Mouse (Mus musculus) limb, embryonic 11.5 days (tissue): ENCODE data around the gene Tsfm. TPM values are rescaled to one million over a fixed set of nuclear protein-coding genes. Genes with fewer than 3 reads are reported as not detected.

Experiments used
- ATAC-seq: fragments of 200-750 bp; cut with Nextera tagmentation; 2 replicates; pipeline ENCODE4 v1.8.0; 2017; ENCODE audit warnings: low read depth; ENCODE audit not compliant: insufficient number of reproducible peaks, low FRiP score, low TSS enrichment
- DNase-seq: peaks from one replicate; pipeline ENCODE4 v3.0.0-alpha.2; 2015; ENCODE audit warnings: low spot score
- H3K27ac ChIP-seq: fragments of 300-500 bp; sonication (generic); replicated peaks from 2 replicates; pipeline ENCODE4 v1.5.1; 2014; ENCODE audit warnings: low read depth, mild to moderate bottlenecking, low read length
- H3K27me3 ChIP-seq: fragments of 300-500 bp; sonication (generic); 2 replicates; pipeline ENCODE4 v1.6.1; 2014; ENCODE audit warnings: mild to moderate bottlenecking, low read length, mixed read lengths; ENCODE audit not compliant: control insufficient read depth, insufficient read depth
- H3K36me3 ChIP-seq: fragments of 300-500 bp; sonication (generic); 2 replicates; pipeline ENCODE4 v1.6.1; 2014; ENCODE audit warnings: mild to moderate bottlenecking, low read length, moderate library complexity, mixed read lengths; ENCODE audit not compliant: control insufficient read depth, insufficient read depth
- H3K4me1 ChIP-seq: fragments of 300-500 bp; sonication (generic); 2 replicates; pipeline ENCODE4 v1.6.1; 2014; ENCODE audit warnings: low read length, mixed read lengths; ENCODE audit not compliant: control insufficient read depth, insufficient read depth
- H3K4me2 ChIP-seq: fragments of 300-500 bp; sonication (generic); 2 replicates; pipeline ENCODE4 v1.6.1; 2014; ENCODE audit warnings: low read depth, mild to moderate bottlenecking, moderate library complexity; ENCODE audit not compliant: severe bottlenecking
- H3K4me3 ChIP-seq: fragments of 300-500 bp; sonication (generic); 2 replicates; pipeline ENCODE4 v1.5.1; 2014; ENCODE audit warnings: low read depth, low read length
- H3K9ac ChIP-seq: fragments of 300-500 bp; sonication (generic); 2 replicates; pipeline ENCODE4 v1.6.1; 2014; ENCODE audit warnings: mild to moderate bottlenecking, low read length
- H3K9me3 ChIP-seq: fragments of 300-500 bp; sonication (generic); 2 replicates; pipeline ENCODE4 v1.6.1; 2016; ENCODE audit warnings: low read length; ENCODE audit not compliant: control insufficient read depth
- WGBS: fragments of 180-500 bp; shearing (Covaris S2); extraction: QIAGEN DNeasy Blood & Tissue Kit; methylation state at CpG from one replicate; pipeline ENCODE4 v1.1.7; 2014; 5-methylcytosine and 5-hydroxymethylcytosine counted together
- polyA plus RNA-seq: library from polyadenylated mRNA; unstranded; fragments of >200 nt; fragmentation: Nextera tagmentation; extraction: Ambion mirVana; gene quantifications from 2 replicates; pipeline ENCODE4 v1.2.1, GENCODE M21; 2014

The Tsfm gene
- polyA plus RNA-seq, 1 experiment from 2014 or later, result 91.8 TPM

GRCm38 (mm10) chr10:126990313-126991056 lies 40.2 kb downstream of the Tsfm start:
- H3K4me1 ChIP-seq, result peaks cover 21% of the 10 kb centered on the region
- peak; percentile 93 for DNase-seq
- peaks cover 15% of the 10 kb centered on the region for H3K36me3 ChIP-seq
- WGBS, result 61% methylated on average over 7 of the region's 7 CpGs
- no peak overlapping the region for H3K4me3 ChIP-seq
- H3K4me2 ChIP-seq, result no peak overlapping the region
- H3K9ac ChIP-seq, result no peak overlapping the region
- H3K9me3 ChIP-seq, result no peaks in the 10 kb centered on the region
- ATAC-seq, result 0 out of 2 replicates have a peak, but pooled peaks have one; percentile 40
- H3K27me3 ChIP-seq, result no peaks in the 10 kb centered on the region
- no peak overlapping the region for H3K27ac ChIP-seq

DNA sequence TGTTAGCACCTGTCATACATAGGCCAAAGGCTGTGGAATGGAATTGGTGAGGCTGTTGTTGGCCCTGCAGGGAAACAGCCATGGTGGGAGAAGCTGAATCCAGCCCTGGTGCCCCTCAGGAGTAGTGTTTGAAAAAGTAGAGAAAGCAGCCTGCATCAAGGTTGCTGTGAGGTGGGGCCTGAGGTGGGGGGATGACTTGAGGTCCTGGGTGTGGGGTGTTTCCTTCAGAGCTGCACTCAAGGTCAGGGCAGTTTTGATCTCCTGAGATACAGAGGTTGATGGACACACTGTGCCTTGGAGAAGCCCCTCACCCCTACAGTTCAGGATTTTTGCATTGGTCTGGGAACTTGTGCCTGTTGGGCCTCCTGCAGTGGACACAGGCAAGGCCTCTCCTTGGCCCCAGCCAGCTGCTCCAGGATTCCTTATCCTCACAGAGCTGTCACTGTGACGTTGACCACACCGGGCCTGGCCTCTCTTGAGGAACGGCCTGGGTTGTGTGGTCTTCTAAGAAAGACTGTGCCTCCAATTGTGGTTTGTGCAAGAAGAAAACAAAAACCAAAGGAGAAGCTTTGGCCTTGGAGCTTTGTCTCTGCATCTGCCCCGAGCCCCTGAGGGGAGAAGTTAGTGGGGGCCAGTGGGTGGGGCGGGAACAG lies 42.0 kb downstream of the Tsfm start:
- H3K27me3 ChIP-seq, result no peaks in the 10 kb centered on the region
- ATAC-seq (no peak), DNase-seq (no peak)
- no peak overlapping the region for H3K4me2 ChIP-seq
- H3K4me1 ChIP-seq, result peaks cover 28% of the 10 kb centered on the region
- H3K27ac ChIP-seq, result no peak overlapping the region
- H3K9ac ChIP-seq, result no peak overlapping the region
- peaks cover 9% of the 10 kb centered on the region for H3K36me3 ChIP-seq
- H3K9me3 ChIP-seq, result no peaks in the 10 kb centered on the region
- H3K4me3 ChIP-seq, result no peak overlapping the region
- 50% methylated on average over 5 of the region's 5 CpGs for WGBS

DNA sequence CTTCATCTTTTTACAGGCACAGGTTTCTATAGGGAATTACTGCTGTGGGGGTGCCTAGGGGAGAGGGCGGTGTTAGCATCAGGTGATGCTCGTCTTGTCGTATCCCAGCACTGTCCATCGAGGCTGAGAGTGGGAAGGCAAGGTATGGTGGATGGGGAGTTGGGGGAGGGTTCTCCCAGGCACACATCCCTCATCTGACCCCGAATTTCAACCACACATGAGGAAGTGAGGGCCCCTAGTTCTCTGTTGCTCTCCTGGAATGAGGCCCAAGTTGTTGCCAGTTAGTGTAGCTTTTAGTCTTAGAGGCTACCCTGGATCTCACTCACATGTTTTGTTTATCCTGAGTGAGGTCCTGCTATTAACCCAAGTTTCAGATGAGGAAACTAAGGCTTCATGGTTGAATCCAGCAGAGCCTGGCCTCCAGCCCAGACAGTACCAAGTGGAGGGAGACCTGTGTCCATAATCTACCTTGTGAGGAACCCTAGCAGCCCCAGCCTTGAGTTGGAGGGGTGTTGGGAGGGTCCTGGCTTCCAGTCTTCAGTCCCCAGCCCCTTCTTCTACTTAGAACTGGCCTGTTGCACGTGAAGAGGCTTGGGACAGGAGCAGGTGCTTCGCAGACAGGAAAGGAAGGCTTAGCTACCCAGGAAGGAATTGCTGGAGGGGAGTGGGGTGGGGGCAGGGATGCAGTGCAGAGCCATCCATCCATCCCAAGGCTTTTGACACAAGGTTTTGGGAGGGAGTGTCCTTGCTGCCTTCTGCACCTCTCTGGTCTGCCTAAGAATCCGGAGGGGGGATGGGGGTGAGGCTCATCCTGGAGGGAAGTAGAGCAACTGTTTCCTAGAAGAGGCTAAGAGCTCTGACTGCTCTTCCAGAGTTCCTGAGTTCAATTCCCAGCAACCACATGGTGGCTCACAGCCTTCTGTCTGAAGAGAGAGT lies 43.2 kb downstream of the Tsfm start:
- H3K4me3 ChIP-seq, result no peak overlapping the region
- 65% methylated on average over 8 of the region's 8 CpGs for WGBS
- DNase-seq, result no peak
- H3K27me3 ChIP-seq, result no peaks in the 10 kb centered on the region
- H3K4me2 ChIP-seq, result no peak overlapping the region
- no peak overlapping the region for H3K9ac ChIP-seq
- ATAC-seq, result no peak
- peaks cover 34% of the 10 kb centered on the region for H3K4me1 ChIP-seq
- H3K9me3 ChIP-seq, result no peaks in the 10 kb centered on the region
- peaks cover 2% of the 10 kb centered on the region; the same call in 1 of the 2 replicates for H3K36me3 ChIP-seq
- 0 out of 2 replicates have a peak overlapping the region, but pooled peaks have one; percentile 10 for H3K27ac ChIP-seq

DNA sequence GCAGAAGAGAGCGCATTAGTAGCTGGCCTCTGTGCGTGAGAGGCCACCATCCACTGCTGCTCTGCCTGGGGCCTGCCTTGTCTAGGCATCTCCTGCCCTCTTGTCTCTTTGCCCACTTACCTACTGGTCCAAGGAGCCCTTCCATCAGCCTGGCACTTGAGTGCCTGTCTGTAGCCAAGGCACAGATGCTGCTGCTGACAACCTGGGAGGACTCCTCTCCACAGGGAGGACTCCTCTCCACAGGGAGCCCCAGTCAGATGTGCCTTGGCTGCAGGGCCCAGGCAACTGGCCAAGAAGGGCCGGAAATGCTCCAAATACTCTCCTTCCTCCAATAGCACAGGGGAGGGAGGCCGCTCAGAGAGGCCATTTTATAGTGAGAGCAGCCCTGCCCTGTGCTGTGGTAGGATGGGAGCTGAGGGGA lies 44.1 kb downstream of the Tsfm start:
- no peaks in the 10 kb centered on the region for H3K36me3 ChIP-seq
- 70% methylated on average over 4 of the region's 4 CpGs for WGBS
- H3K4me3 ChIP-seq, result no peak overlapping the region
- no peak overlapping the region for H3K9ac ChIP-seq
- H3K9me3 ChIP-seq, result no peaks in the 10 kb centered on the region
- no peaks in the 10 kb centered on the region for H3K27me3 ChIP-seq
- peaks cover 40% of the 10 kb centered on the region for H3K4me1 ChIP-seq
- no peak for ATAC-seq
- H3K27ac ChIP-seq, result no peak overlapping the region
- no peak overlapping the region for H3K4me2 ChIP-seq
- DNase-seq, result no peak

DNA sequence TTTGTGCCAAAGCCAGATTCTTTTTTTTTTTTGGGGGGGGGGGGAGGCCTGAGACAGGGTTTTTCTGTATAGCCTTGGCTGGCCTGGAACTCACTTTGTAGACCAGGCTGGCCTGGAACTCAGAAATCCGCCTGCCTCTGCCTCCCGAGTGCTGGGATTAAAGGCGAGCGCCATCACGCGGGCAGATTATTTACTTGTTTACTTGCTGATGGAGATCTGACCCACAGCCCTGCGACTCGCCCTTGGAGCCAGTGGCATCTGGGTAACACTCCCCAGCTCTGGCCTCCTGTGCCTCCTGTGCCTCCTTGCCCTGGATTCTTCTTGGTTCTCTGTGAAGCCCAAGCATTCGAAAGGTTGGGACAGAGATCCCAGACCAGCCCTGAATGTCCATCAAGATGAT lies 45.1 kb downstream of the Tsfm start:
- no peak for ATAC-seq
- H3K9me3 ChIP-seq, result no peaks in the 10 kb centered on the region
- no peaks in the 10 kb centered on the region for H3K36me3 ChIP-seq
- WGBS, result 91% methylated on average over 9 of the region's 9 CpGs
- no peak for DNase-seq
- H3K4me1 ChIP-seq, result peaks cover 49% of the 10 kb centered on the region
- no peak overlapping the region for H3K9ac ChIP-seq
- no peak overlapping the region for H3K4me2 ChIP-seq
- H3K4me3 ChIP-seq, result no peak overlapping the region
- no peak overlapping the region for H3K27ac ChIP-seq
- no peaks in the 10 kb centered on the region for H3K27me3 ChIP-seq

DNA sequence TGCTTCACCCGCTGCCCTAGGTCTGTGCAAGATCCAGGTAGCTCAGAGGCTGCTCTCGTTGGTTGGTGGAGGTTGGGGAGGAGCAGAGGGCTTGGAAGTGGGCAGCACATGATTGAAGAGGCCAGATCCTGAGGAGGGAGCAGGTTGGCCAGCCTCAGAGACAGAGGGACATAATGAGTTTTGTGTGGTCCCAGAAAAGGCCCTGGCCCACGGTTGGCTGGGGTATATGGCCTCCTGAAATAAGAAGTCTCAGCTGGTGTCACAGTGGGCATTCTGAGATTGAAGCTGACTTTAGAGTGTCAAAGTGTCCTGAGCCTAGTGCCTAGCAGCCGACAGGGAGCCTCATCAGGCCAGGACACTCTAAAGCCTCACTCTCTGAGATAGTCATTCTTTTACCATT lies 45.5 kb downstream of the Tsfm start:
- Histone ChIP-seq H3K9me3 (no peaks in the 10 kb centered on the region), H3K4me1 (peaks cover 54% of the 10 kb centered on the region), H3K36me3 (no peaks in the 10 kb centered on the region), H3K27ac (no peak overlapping the region), H3K4me2 (no peak overlapping the region), H3K9ac (no peak overlapping the region), H3K27me3 (no peaks in the 10 kb centered on the region), H3K4me3 (no peak overlapping the region)
- no peak for ATAC-seq
- no peak for DNase-seq
- 85% methylated on average over 4 of the region's 4 CpGs for WGBS

GRCm38 (mm10) chr10:126984189-126985004 lies 46.2 kb downstream of the Tsfm start:
- Histone ChIP-seq H3K36me3 (no peaks in the 10 kb centered on the region), H3K9ac (no peak overlapping the region), H3K4me3 (no peak overlapping the region), H3K27ac (no peak overlapping the region), H3K4me1 (peaks cover 54% of the 10 kb centered on the region), H3K27me3 (no peaks in the 10 kb centered on the region), H3K4me2 (no peak overlapping the region), H3K9me3 (no peaks in the 10 kb centered on the region)
- no peak for DNase-seq
- ATAC-seq, result no peak
- 73% methylated on average over 5 of the region's 5 CpGs for WGBS
